Mouse (Mus musculus) MEL (cell line): ENCODE results near the gene Gm17190.
"Not testable (repeated sequence)": the region's sequence is repeated elsewhere in the genome, so short reads cannot be mapped to it uniquely, and the experiment has no call there.

ENCODE experiments used
- CTCF ChIP-seq, 3 experiments: IDR thresholded peaks in 2 of 3; conservative IDR thresholded peaks in 1 of 3; 2 replicates each; pipeline ENCODE4 v1.5.1; 2011 to 2012; ENCODE audit warnings: low read length in 3 of 3, low read depth in 2 of 3, mild to moderate bottlenecking in 2 of 3, improper control_type of control experiment in 1 of 3, inconsistent platforms in 1 of 3, mixed read lengths in 1 of 3, moderate library complexity in 1 of 3; ENCODE audit not compliant: control insufficient read depth in 1 of 3, insufficient read depth in 1 of 3, poor library complexity in 1 of 3, severe bottlenecking in 1 of 3
- EP300 ChIP-seq, 2 experiments: IDR thresholded peaks; 2 replicates each; pipeline ENCODE4 v1.6.1; 2011; ENCODE audit warnings: improper control_type of control experiment in 2 of 2, low read length in 2 of 2, low read depth in 1 of 2, mild to moderate bottlenecking in 1 of 2

DNA sequence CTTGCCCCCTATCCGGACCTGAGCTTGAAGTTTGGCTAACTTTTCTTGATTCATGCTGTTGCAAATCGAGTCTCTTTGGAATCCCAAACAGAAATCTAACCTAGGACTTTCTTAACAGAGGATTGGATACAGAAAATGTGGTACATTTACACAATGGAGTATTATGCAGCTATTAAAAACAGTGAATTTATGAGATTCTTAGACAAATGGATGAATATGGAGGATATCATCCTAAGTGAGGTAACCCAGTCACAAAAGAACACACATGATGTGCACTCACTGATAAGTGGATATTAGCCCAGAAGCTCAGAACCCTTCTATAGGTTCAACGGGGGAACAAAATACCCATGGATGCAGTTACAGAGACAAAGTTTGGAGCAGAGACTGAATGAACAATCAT is 578 bp upstream of the Gm17190 start, which contains the start of gene Gm20075:
- TF ChIP-seq EP300 (IDR thresholded peaks at IDR 0.05; ENCODE audit: low read depth in 1 of 2, low read length in 2 of 2); CTCF (IDR thresholded peaks at IDR 0.05 in 2 of 3, conservative IDR thresholded peaks at IDR 0.05 in 1 of 3; ENCODE audit: control insufficient read depth in 1 of 3, insufficient read depth in 1 of 3, low read depth in 2 of 3, low read length in 3 of 3, poor library complexity in 1 of 3, severe bottlenecking in 1 of 3): not testable (repeated sequence)
